Mouse (Mus musculus) ES-E14 (cell line): Measurements from ENCODE around the gene Ablim1. TPM values are rescaled to one million over a fixed set of nuclear protein-coding genes. Genes with fewer than 3 reads are reported as not detected.

Experiments used
- DNase-seq: peaks from one replicate; pipeline ENCODE4 v3.0.0-alpha.2; 2013; ENCODE audit warnings: low read depth, low spot score
- H3K27ac ChIP-seq: 2 replicates; pipeline ENCODE4 v1.5.1; 2012; ENCODE audit warnings: low read depth, mild to moderate bottlenecking, low read length, moderate library complexity, mixed read lengths; ENCODE audit not compliant: poor library complexity, insufficient read depth, severe bottlenecking
- H3K36me3 ChIP-seq: 2 replicates; pipeline ENCODE4 v1.6.1; 2012; ENCODE audit warnings: mild to moderate bottlenecking, low read length, moderate library complexity, mixed read lengths; ENCODE audit not compliant: control insufficient read depth, poor library complexity, insufficient read depth, severe bottlenecking
- H3K4me1 ChIP-seq, 2 experiments: fragments of 150-350 bp in 1 of 2; sonication (generic) in 1 of 2; 2 replicates each; pipeline ENCODE4 v1.6.1; 2012; ENCODE audit warnings: low read length in 2 of 2, mild to moderate bottlenecking in 1 of 2, mixed read lengths in 1 of 2; ENCODE audit not compliant: control insufficient read depth in 2 of 2, insufficient read depth in 2 of 2, poor library complexity in 1 of 2
- H3K4me3 ChIP-seq, 2 experiments: fragments of 150-350 bp in 1 of 2; sonication (generic) in 1 of 2; 2 replicates each; pipeline ENCODE4 v1.5.1; 2012; ENCODE audit warnings: low read length in 2 of 2, low read depth in 1 of 2, mild to moderate bottlenecking in 1 of 2, mixed read lengths in 1 of 2; ENCODE audit not compliant: insufficient read depth in 1 of 2, poor library complexity in 1 of 2, severe bottlenecking in 1 of 2
- H3K9ac ChIP-seq: 2 replicates; pipeline ENCODE4 v1.6.1; 2012; ENCODE audit warnings: low read depth, mild to moderate bottlenecking, low read length, mixed read lengths; ENCODE audit not compliant: poor library complexity, insufficient read depth, severe bottlenecking
- H3K9me3 ChIP-seq: fragments of 150-350 bp; sonication (generic); 2 replicates; pipeline ENCODE4 v1.6.1; 2012; ENCODE audit warnings: low read depth, mild to moderate bottlenecking, low read length; ENCODE audit not compliant: control insufficient read depth, insufficient read depth
- CHD2 ChIP-seq: IDR thresholded peaks from 2 replicates; pipeline ENCODE4 v1.6.1; 2014; ENCODE audit warnings: mild to moderate bottlenecking, low read depth, low read length, inconsistent platforms
- HCFC1 ChIP-seq: IDR thresholded peaks from 2 replicates; pipeline ENCODE4 v1.6.1; 2012; ENCODE audit warnings: low read length, inconsistent platforms, borderline replicate concordance; ENCODE audit not compliant: insufficient read depth
- MAFK ChIP-seq: IDR thresholded peaks from 2 replicates; pipeline ENCODE4 v1.6.1; 2014; ENCODE audit warnings: mild to moderate bottlenecking, low read depth, low read length, inconsistent platforms; ENCODE audit not compliant: insufficient read depth
- ZC3H11A ChIP-seq: IDR thresholded peaks from 2 replicates; pipeline ENCODE4 v1.6.1; 2012; ENCODE audit warnings: low read depth, mild to moderate bottlenecking, inconsistent platforms, low read length, borderline replicate concordance
- ZNF384 ChIP-seq: IDR thresholded peaks from 2 replicates; pipeline ENCODE4 v1.6.1; 2012; ENCODE audit warnings: low read depth, low read length, inconsistent platforms
- in situ Hi-C, 2 experiments: fragments of 600-800 bp; cut with MboI; formaldehyde crosslinking; loops; one replicate each; pipeline ENCODE4 v1.15.1; 2025; ENCODE audit warnings: low sequenced_read_pairs in 2 of 2, inconsistent platforms in 1 of 2; ENCODE audit not compliant: unreplicated experiment in 2 of 2
- total RNA-seq: library from RNA; depleted of rRNA; stranded (reverse); fragments of 300-350 nt; gene quantifications from 2 replicates; pipeline ENCODE4 v1.2.3, GENCODE M21; 2012

The Ablim1 gene
- total RNA-seq, 1 experiment = 5.4 TPM

- H3K36me3 ChIP-seq = no peaks in the 10 kb centered on the region
- in situ Hi-C loops = no loop called here
- H3K9ac ChIP-seq = no peak overlapping the region
- peaks cover 0 to 8% of the 10 kb centered on the region in 2 experiments; a peak in 1 of 4 replicates for H3K4me1 ChIP-seq
- H3K9me3 ChIP-seq = 0 out of 2 replicates have a peak, but pooled peaks cover 1% of the 10 kb centered on the region
- H3K27ac ChIP-seq = no peak overlapping the region
- DNase-seq = no peak
- TF ChIP-seq HCFC1 = no peak
- TF ChIP-seq MAFK = no peak
- TF ChIP-seq ZNF384 = no peak
- no peak for TF ChIP-seq ZC3H11A
- no peak for TF ChIP-seq CHD2
- H3K4me3 ChIP-seq = no peak overlapping the region; a peak in 1 of 4 replicates
Measured at GRCm38 (mm10) chr19:57007291-57007690, 307.4 kb downstream of the Ablim1 start.

- H3K4me1 ChIP-seq = peaks cover 0 to 8% of the 10 kb centered on the region in 2 experiments; a peak in 1 of 4 replicates
- H3K4me3 ChIP-seq = no peak overlapping the region
- in situ Hi-C loops = no loop called here
- H3K9ac ChIP-seq = no peak overlapping the region
- 0 out of 2 replicates have a peak, but pooled peaks cover 1% of the 10 kb centered on the region for H3K9me3 ChIP-seq
- TF ChIP-seq MAFK = no peak
- no peak for TF ChIP-seq HCFC1
- no peak for TF ChIP-seq ZNF384
- TF ChIP-seq CHD2 = no peak
- TF ChIP-seq ZC3H11A = no peak
- DNase-seq = no peak
- no peak overlapping the region for H3K27ac ChIP-seq
- no peaks in the 10 kb centered on the region for H3K36me3 ChIP-seq
Measured at GRCm38 (mm10) chr19:57006841-57007240, 307.9 kb downstream of the Ablim1 start.

- Histone ChIP-seq H3K4me3 (no peak overlapping the region), H3K9ac (no peak overlapping the region), H3K36me3 (no peaks in the 10 kb centered on the region), H3K4me1 (peaks cover 0 to 7% of the 10 kb centered on the region in 2 experiments; a peak in 1 of 4 replicates), H3K27ac (no peak overlapping the region), H3K9me3 (0 out of 2 replicates have a peak, but pooled peaks cover 1% of the 10 kb centered on the region)
- TF ChIP-seq ZC3H11A (no peak), CHD2 (no peak), ZNF384 (no peak), MAFK (no peak), HCFC1 (no peak)
- DNase-seq = no peak
- in situ Hi-C loops = no loop called here
Measured at GRCm38 (mm10) chr19:57005062-57005461, 309.7 kb downstream of the Ablim1 start.

- Histone ChIP-seq H3K4me1 (no peaks in the 10 kb centered on the region; a peak in 1 of 4 replicates), H3K9me3 (0 out of 2 replicates have a peak, but pooled peaks cover 1% of the 10 kb centered on the region), H3K4me3 (no peak overlapping the region), H3K27ac (no peak overlapping the region), H3K36me3 (no peaks in the 10 kb centered on the region), H3K9ac (no peak overlapping the region)
- in situ Hi-C loops = no loop called here
- no peak for DNase-seq
- TF ChIP-seq HCFC1 (no peak), CHD2 (no peak), ZC3H11A (no peak), ZNF384 (no peak), MAFK (no peak)
Measured at GRCm38 (mm10) chr19:57003460-57003810, 311.3 kb downstream of the Ablim1 start.
